Mouse (Mus musculus) brain, embryonic 14.5 days (tissue): ENCODE results near the gene Tamm41.

ENCODE experiments used
- CTCF ChIP-seq: fragments of 200-500 bp; IDR thresholded peaks from 2 replicates; pipeline ENCODE4 v1.5.1; 2012; ENCODE audit warnings: inconsistent platforms, mild to moderate bottlenecking, moderate library complexity, borderline replicate concordance; ENCODE audit not compliant: insufficient read depth, insufficient read length; ENCODE audit errors: extremely low read depth
- POLR2A ChIP-seq: fragments of 200-500 bp; IDR thresholded peaks from 2 replicates; pipeline ENCODE4 v1.6.1; 2012; ENCODE audit warnings: mild to moderate bottlenecking, inconsistent platforms, borderline replicate concordance; ENCODE audit not compliant: poor library complexity, insufficient read depth, insufficient read length, severe bottlenecking; ENCODE audit errors: extremely low read depth

- TF ChIP-seq CTCF (no peak), POLR2A (no peak)
These were observed 40.2 kb downstream of the Tamm41 start for GRCm38 (mm10) chr6:114997471-114997870.
